Comparison of ENCODE assay signal across 10 mouse cellular contexts in genomic region chr6:67535005-67535776, GRCm38 (mm10). TPM values are rescaled to one million over a fixed set of nuclear protein-coding genes. Genes with fewer than 3 reads are reported as not detected.
DNase-seq lines count a peak whose midpoint lies in the region; ATAC-seq and TF ChIP-seq lines count a peak whose summit lies in the region.
"Had no signal": no experiment of that assay in that cellular context is flagged by ENCODE, and none has a peak within 500 bp of the region (broad histone marks: within the 10 kb centered on the region; RNA-seq: fewer than 3 reads in every experiment).

No protein-coding gene starts in this region.

- WGBS in heart, embryonic 10.5 days, result 2% methylated on average over 62 of the region's 62 CpGs
- WGBS in hindbrain, embryonic 10.5 days, result under 1% methylated on average over 62 of the region's 62 CpGs
- WGBS in liver, embryonic 11.5 days, result 2% methylated on average over 62 of the region's 62 CpGs
- under 1% methylated on average over 62 of the region's 62 CpGs for WGBS in midbrain, postnatal 0 days

- H3K9ac ChIP-seq in liver, embryonic 11.5 days (ENCODE audit: low read depth, low read length), result no peak overlapping the region
- H3K9ac ChIP-seq in midbrain, postnatal 0 days (replicated peaks; ENCODE audit: low read length, poor library complexity, severe bottlenecking), result peak overlapping the region; percentile 59

- peaks cover 66% of the 10 kb centered on the region for H3K27me3 ChIP-seq in heart, embryonic 10.5 days (ENCODE audit: insufficient read depth, poor library complexity, severe bottlenecking)
- peaks cover 74% of the 10 kb centered on the region for H3K27me3 ChIP-seq in hindbrain, embryonic 10.5 days (ENCODE audit: insufficient read depth, poor library complexity, severe bottlenecking)
- H3K27me3 ChIP-seq in liver, embryonic 11.5 days (replicated peaks; ENCODE audit: control insufficient read depth, insufficient read depth, low read length), result peaks cover 51% of the 10 kb centered on the region
- peaks cover 35% of the 10 kb centered on the region for H3K27me3 ChIP-seq in midbrain, postnatal 0 days (ENCODE audit: insufficient read depth, low read length)
- H3K27me3 ChIP-seq: CH12.LX had no signal

- DNase-seq in heart, embryonic 10.5 days (ENCODE audit: low spot score), result no peak
- no peak for DNase-seq in heart, postnatal 4 days
- DNase-seq in R1 (ENCODE audit: low read depth, low spot score), result peak; percentile 64
- DNase-seq in hindbrain, embryonic 10.5 days (ENCODE audit: low spot score), result peak; percentile 62
- DNase-seq in liver, embryonic 11.5 days (ENCODE audit: low spot score), result no peak
- DNase-seq in midbrain, postnatal 0 days (ENCODE audit: low spot score), result peak; percentile 33
- DNase-seq in ovary, postnatal 36 days (ENCODE audit: low spot score), result no peak
- DNase-seq in right cerebral cortex, adult 18-20 months, result no peak

- H3K4me3 ChIP-seq in heart, embryonic 10.5 days, result peak overlapping the region; percentile 61
- H3K4me3 ChIP-seq in hindbrain, embryonic 10.5 days, result peak overlapping the region; percentile 55
- H3K4me3 ChIP-seq in liver, embryonic 11.5 days (ENCODE audit: low read depth, low read length), result peak overlapping the region; percentile 41
- H3K4me3 ChIP-seq in midbrain, postnatal 0 days (ENCODE audit: low read depth, low read length), result peak overlapping the region; percentile 51

- peak; percentile 44 for ATAC-seq in liver, embryonic 11.5 days (replicated peaks; ENCODE audit: low FRiP score)
- ATAC-seq in midbrain, postnatal 0 days (ENCODE audit: low FRiP score), result peak; percentile 70

- no peaks in the 10 kb centered on the region for H3K36me3 ChIP-seq in heart, embryonic 10.5 days
- H3K36me3 ChIP-seq in hindbrain, embryonic 10.5 days, result no peaks in the 10 kb centered on the region
- H3K36me3 ChIP-seq in liver, embryonic 11.5 days (ENCODE audit: control insufficient read depth, insufficient read depth, low read length), result no peaks in the 10 kb centered on the region
- H3K36me3 ChIP-seq in midbrain, postnatal 0 days (ENCODE audit: insufficient read depth, low read length), result no peaks in the 10 kb centered on the region

- H3K27ac ChIP-seq in heart, embryonic 10.5 days, result no peak overlapping the region
- H3K27ac ChIP-seq in hindbrain, embryonic 10.5 days, result no peak overlapping the region
- H3K27ac ChIP-seq in liver, embryonic 11.5 days (ENCODE audit: low read depth, low read length), result no peak overlapping the region
- no peak overlapping the region for H3K27ac ChIP-seq in midbrain, postnatal 0 days (ENCODE audit: low read depth, low read length)

- TF ChIP-seq CTCF in midbrain, postnatal 0 days (IDR thresholded peaks at IDR 0.05), result no peak; the same call in 1 of the 2 replicates

- peaks cover 17% of the 10 kb centered on the region for H3K4me1 ChIP-seq in heart, embryonic 10.5 days
- peaks cover 26% of the 10 kb centered on the region for H3K4me1 ChIP-seq in hindbrain, embryonic 10.5 days (replicated peaks)
- 0 out of 2 replicates have a peak, but pooled peaks cover 3% of the 10 kb centered on the region for H3K4me1 ChIP-seq in liver, embryonic 11.5 days (replicated peaks; ENCODE audit: control insufficient read depth, insufficient read depth, low read length)
- H3K4me1 ChIP-seq in midbrain, postnatal 0 days (ENCODE audit: insufficient read depth, low read length), result peaks cover 7% of the 10 kb centered on the region; the same call in 1 of the 2 replicates

- peak overlapping the region; percentile 64 for H3K4me2 ChIP-seq in liver, embryonic 11.5 days
- H3K4me2 ChIP-seq in midbrain, postnatal 0 days (ENCODE audit: low read depth, low read length, poor library complexity, severe bottlenecking), result peak overlapping the region; percentile 77

- no peaks in the 10 kb centered on the region for H3K9me3 ChIP-seq in heart, embryonic 10.5 days
- H3K9me3 ChIP-seq in hindbrain, embryonic 10.5 days, result no peaks in the 10 kb centered on the region
- H3K9me3 ChIP-seq in liver, embryonic 11.5 days (ENCODE audit: control insufficient read depth, low read length), result no peaks in the 10 kb centered on the region
- H3K9me3 ChIP-seq in midbrain, postnatal 0 days (ENCODE audit: low read length), result no peaks in the 10 kb centered on the region

RNA-seq across cellular contexts. Expression of gene Tacstd2, which starts 0.4 kb away (rescaled TPM):
- polyA plus RNA-seq in heart, embryonic 10.5 days (2016; fragmentation: Nextera tagmentation; extraction: Ambion mirVana), result 3.6 and 6.3 TPM in 2 replicates
- total RNA-seq in heart, postnatal 4 days (2021), result not detected
- 5.3 and 9.7 TPM in 2 replicates for polyA plus RNA-seq in hindbrain, embryonic 10.5 days (2016; fragmentation: Nextera tagmentation; extraction: Ambion mirVana)
- 2.1 and 3.4 TPM in 2 replicates for polyA plus RNA-seq in liver, embryonic 11.5 days (2014; fragmentation: Nextera tagmentation; extraction: Ambion mirVana)
- 3.6 and 6.8 TPM in 2 replicates for total RNA-seq in midbrain, postnatal 0 days (2014; rRNA removed)
- polyA plus RNA-seq in midbrain, postnatal 0 days (2015; fragmentation: Nextera tagmentation; extraction: Ambion mirVana), result 3.3 and 3.4 TPM in 2 replicates
- total RNA-seq: CH12.LX had no signal

RNA-seq across cellular contexts. Expression of gene Il23r, which starts 43.5 kb away (rescaled TPM):
- polyA plus RNA-seq in heart, embryonic 10.5 days (2016; fragmentation: Nextera tagmentation; extraction: Ambion mirVana), result not detected in 2 replicates
- total RNA-seq in heart, postnatal 4 days (2021), result not detected
- polyA plus RNA-seq in hindbrain, embryonic 10.5 days (2016; fragmentation: Nextera tagmentation; extraction: Ambion mirVana), result not detected in 2 replicates
- polyA plus RNA-seq in liver, embryonic 11.5 days (2014; fragmentation: Nextera tagmentation; extraction: Ambion mirVana), result not detected in 2 replicates
- total RNA-seq in midbrain, postnatal 0 days (2014; rRNA removed), result not detected in 2 replicates
- 0.10 TPM in 1 of 2 replicates, not detected in the other for polyA plus RNA-seq in midbrain, postnatal 0 days (2015; fragmentation: Nextera tagmentation; extraction: Ambion mirVana)
- total RNA-seq: CH12.LX; left cerebral cortex, adult 18-20 months had no signal

Comparison
In these comparisons a context has a peak if more than half of its experiments do, and no peak if none do; other contexts are left out.
1. DNase-seq: peak in R1 (single experiment), hindbrain, embryonic 10.5 days (single experiment) and midbrain, postnatal 0 days (single experiment); none in heart, embryonic 10.5 days (single experiment), heart, postnatal 4 days (single experiment), liver, embryonic 11.5 days (single experiment), ovary, postnatal 36 days (single experiment) and right cerebral cortex, adult 18-20 months (single experiment).
2. Peak in every context shown above with its lines, with median percentiles within 50 percentile points of each other: H3K4me3 ChIP-seq.